Mouse (Mus musculus) intestine, postnatal 0 days (tissue): Measurements from ENCODE around the gene Gga3. TPM values are rescaled to one million over a fixed set of nuclear protein-coding genes. Genes with fewer than 3 reads are reported as not detected.

Source experiments
- ATAC-seq: fragments of 200-750 bp; cut with Nextera tagmentation; 2 replicates; pipeline ENCODE4 v1.8.0; 2017; ENCODE audit warnings: mild to moderate bottlenecking, moderate TSS enrichment, moderate library complexity
- H3K27ac ChIP-seq: fragments of 300-500 bp; sonication (generic); 2 replicates; pipeline ENCODE4 v1.5.1; 2014; ENCODE audit warnings: mild to moderate bottlenecking, low read depth, low read length, moderate library complexity
- H3K27me3 ChIP-seq: fragments of 300-500 bp; sonication (generic); replicated peaks from 2 replicates; pipeline ENCODE4 v1.6.1; 2014; ENCODE audit warnings: low read length, mixed read lengths; ENCODE audit not compliant: control insufficient read depth, insufficient read depth
- H3K36me3 ChIP-seq: fragments of 300-500 bp; sonication (generic); 2 replicates; pipeline ENCODE4 v1.6.1; 2014; ENCODE audit warnings: mild to moderate bottlenecking, moderate library complexity; ENCODE audit not compliant: control insufficient read depth, insufficient read depth
- H3K4me1 ChIP-seq: fragments of 300-500 bp; sonication (generic); replicated peaks from 2 replicates; pipeline ENCODE4 v1.6.1; 2014; ENCODE audit warnings: antibody characterized with exemption, low read length, mixed read lengths; ENCODE audit not compliant: control insufficient read depth, insufficient read depth
- H3K4me2 ChIP-seq: fragments of 300-500 bp; sonication (generic); replicated peaks from 2 replicates; pipeline ENCODE4 v1.6.1; 2014; ENCODE audit warnings: low read depth, mild to moderate bottlenecking, moderate library complexity
- H3K4me3 ChIP-seq: fragments of 300-500 bp; sonication (generic); 2 replicates; pipeline ENCODE4 v1.5.1; 2014; ENCODE audit warnings: low read depth, low read length
- H3K9ac ChIP-seq: fragments of 300-500 bp; sonication (generic); 2 replicates; pipeline ENCODE4 v1.6.1; 2014; ENCODE audit warnings: mild to moderate bottlenecking, low read depth, low read length
- H3K9me3 ChIP-seq: fragments of 300-500 bp; sonication (generic); 2 replicates; pipeline ENCODE4 v1.6.1; 2016; ENCODE audit warnings: mixed run types; ENCODE audit not compliant: control insufficient read depth
- CTCF ChIP-seq: sonication (generic); IDR thresholded peaks from 2 replicates; pipeline ENCODE4 v1.5.1; 2016; ENCODE audit warnings: low read depth, mild to moderate bottlenecking, control low read depth, antibody characterized with exemption, moderate library complexity
- WGBS: fragments of 180-500 bp; shearing (Covaris S2); extraction: QIAGEN DNeasy Blood & Tissue Kit; methylation state at CpG from one replicate; pipeline ENCODE4 v1.1.7; 2014; 5-methylcytosine and 5-hydroxymethylcytosine counted together
- polyA plus RNA-seq: library from polyadenylated mRNA; unstranded; fragments of >200 nt; fragmentation: Nextera tagmentation; extraction: Ambion mirVana; gene quantifications from 2 replicates; pipeline ENCODE4 v1.2.1, GENCODE M21; 2015

Gga3 gene
- polyA plus RNA-seq, 1 experiment from 2014 or later: 5.7 TPM

DNA sequence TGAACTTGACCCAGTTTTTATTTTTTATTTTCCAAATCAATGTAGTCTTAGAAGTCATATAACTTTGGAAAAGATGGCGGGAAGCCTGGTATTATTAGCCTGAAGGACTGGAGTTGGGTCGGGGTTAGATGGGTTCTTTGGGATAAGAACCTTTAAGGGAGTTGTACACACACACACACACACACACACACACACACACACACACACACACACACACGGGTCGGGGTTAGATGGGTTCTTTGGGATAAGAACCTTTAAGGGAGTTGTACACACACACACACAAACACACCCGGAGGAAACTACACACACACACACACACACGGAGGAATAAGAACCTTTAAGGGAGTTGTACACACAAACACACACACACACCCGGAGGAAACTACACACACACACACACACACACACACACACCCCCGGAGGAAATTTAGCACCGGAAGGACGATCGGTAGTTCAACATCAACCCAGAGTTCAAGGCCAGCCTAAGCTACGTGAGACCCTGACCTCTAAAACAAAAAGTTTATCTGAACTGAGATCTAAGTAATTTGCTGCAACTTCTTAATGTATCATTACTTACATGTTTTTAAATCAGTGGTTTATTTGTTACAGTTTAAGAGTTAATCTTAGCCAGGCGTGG, 24.7 kb upstream of the Gga3 start:
- ATAC-seq: peak; percentile 17
- no peak overlapping the region for H3K9ac ChIP-seq
- TF ChIP-seq CTCF: no peak
- H3K4me1 ChIP-seq: no peaks in the 10 kb centered on the region; the same call in 1 of the 2 replicates
- H3K4me2 ChIP-seq: peak overlapping the region; percentile 83
- H3K27me3 ChIP-seq: no peaks in the 10 kb centered on the region
- H3K27ac ChIP-seq: no peak overlapping the region
- peak overlapping the region; percentile 64 for H3K4me3 ChIP-seq
- no peaks in the 10 kb centered on the region for H3K36me3 ChIP-seq
- no peaks in the 10 kb centered on the region for H3K9me3 ChIP-seq
- 53% methylated on average over 13 of the region's 13 CpGs for WGBS

DNA sequence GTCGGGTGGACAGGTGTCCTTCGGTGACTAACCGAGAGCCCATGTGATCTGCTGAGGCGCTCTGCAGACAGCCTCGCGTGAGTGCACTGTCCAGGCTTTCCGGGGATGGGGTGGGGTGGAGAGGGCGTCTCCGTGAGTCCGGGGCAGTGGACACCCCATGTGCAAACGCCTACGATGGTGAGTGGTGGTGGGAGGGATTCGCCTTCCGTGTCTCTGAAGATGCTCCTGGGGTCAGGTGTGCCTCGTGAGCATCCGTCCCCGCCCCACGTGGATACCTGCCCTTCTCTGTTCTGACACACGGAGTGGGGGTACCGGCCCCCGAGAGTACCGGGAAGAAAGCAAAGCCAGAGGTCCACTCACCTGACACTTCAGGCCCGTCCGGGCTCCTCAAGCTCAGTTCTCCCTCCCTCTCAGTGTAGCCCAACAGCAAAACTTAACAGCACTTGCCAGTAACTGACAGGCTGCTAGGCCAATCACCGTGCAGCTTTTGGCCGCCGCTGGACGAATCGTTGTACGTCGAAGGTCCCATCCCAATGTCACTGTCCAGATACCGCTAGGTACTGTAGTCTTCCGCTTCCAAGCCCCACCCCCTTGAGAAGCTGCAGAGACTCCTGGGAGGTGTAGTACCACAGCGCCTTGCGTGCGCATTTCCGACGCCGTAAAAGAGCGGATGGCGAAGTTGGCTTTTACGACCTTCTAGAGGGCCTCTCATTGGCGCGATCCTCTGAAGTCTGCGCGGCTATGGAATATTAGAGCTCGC, 24.0 kb upstream of the Gga3 start, which contains the start of gene Slc25a19:
Slc25a19 (minus strand) TSS at position 591 of the 760 bp plus-strand sequence.
- ATAC-seq: peak; percentile 98
- Histone ChIP-seq H3K4me3 (peak within 1 kb of the TSS; percentile 64), H3K9me3 (no peaks in the 10 kb centered on the region), H3K36me3 (peaks cover 5% of the 10 kb centered on the region; the same call in 1 of the 2 replicates), H3K4me2 (peak within 1 kb of the TSS; percentile 83), H3K9ac (peak within 1 kb of the TSS; percentile 45), H3K27me3 (no peaks in the 10 kb centered on the region), H3K27ac (peak within 1 kb of the TSS; percentile 41; the same call in 1 of the 2 replicates), H3K4me1 (no peaks in the 10 kb centered on the region; the same call in 1 of the 2 replicates)
- TF ChIP-seq CTCF: no peak
- WGBS: under 1% methylated on average over 44 of the region's 47 CpGs

DNA sequence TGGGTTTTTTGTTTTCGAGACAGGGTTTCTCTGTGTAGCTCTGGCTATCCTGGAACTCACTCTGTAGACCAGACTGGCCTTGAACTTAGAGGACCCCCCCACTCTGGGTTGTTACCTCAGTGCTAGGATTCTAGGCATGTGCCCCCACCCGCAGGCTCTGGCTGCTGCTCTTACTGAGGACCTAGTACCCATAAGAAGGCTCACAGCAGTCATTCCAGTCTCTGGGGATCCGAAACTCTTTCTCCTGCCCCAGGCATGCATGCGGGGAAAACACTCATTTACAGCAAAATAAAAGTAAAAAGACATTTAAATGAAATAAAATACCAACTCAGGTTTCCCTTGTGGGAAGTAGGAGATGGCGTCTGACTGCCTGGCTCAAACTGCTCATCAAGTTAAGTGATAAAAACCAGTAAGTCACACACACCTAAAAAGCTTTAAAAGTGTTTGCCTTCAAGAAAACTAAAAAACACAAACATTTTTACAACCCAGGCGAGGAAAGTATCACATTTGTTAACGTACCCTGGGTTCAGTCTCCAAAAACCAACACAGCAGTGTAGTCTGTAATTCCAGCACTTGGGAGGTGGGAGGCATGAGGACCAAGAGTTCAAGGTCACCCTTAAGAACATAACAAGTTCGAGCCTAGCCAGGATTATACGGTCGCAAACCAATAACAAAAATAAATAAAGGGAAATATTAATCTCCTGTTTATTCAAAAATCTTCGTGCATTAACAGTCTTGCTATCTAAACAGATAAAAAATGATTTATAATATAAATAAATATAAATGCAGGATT, 23.2 kb upstream of the Gga3 start:
- no peaks in the 10 kb centered on the region; the same call in 1 of the 2 replicates for H3K4me1 ChIP-seq
- H3K9me3 ChIP-seq: no peaks in the 10 kb centered on the region
- H3K27me3 ChIP-seq: no peaks in the 10 kb centered on the region
- H3K9ac ChIP-seq: peak overlapping the region; percentile 45; the same call in 1 of the 2 replicates
- no peak overlapping the region for H3K27ac ChIP-seq
- peak overlapping the region; percentile 83 for H3K4me2 ChIP-seq
- WGBS: 40% methylated on average over 11 of the region's 11 CpGs
- no peak for TF ChIP-seq CTCF
- H3K4me3 ChIP-seq: peak overlapping the region; percentile 64
- ATAC-seq: no peak
- H3K36me3 ChIP-seq: peaks cover 14% of the 10 kb centered on the region; the same call in 1 of the 2 replicates

DNA sequence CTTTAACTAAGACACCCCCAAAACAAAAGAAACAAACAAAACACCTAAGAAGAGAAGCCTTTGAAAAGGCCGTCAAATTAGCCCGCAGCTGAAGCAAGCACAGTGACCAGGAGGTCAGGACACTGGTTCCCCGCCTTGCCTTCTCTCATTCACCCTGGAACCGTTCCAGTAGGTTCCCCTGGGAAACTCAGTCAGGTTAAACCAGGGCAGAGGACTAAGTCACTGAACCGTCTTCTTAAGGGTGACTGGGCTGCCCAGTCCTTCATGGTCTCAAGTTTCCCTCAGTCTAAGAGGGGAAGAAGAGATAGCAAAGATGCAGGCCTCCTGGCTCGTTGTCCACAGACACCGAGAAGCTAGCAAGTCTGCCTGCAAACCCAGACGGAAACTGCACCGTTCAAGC, 22.0 kb upstream of the Gga3 start:
- Histone ChIP-seq H3K4me2 (no peak overlapping the region), H3K27me3 (no peaks in the 10 kb centered on the region), H3K9me3 (no peaks in the 10 kb centered on the region), H3K27ac (no peak overlapping the region), H3K9ac (no peak overlapping the region), H3K36me3 (peaks cover 22% of the 10 kb centered on the region; the same call in 1 of the 2 replicates), H3K4me1 (no peaks in the 10 kb centered on the region; the same call in 1 of the 2 replicates), H3K4me3 (no peak overlapping the region)
- no peak for TF ChIP-seq CTCF
- 71% methylated on average over 9 of the region's 9 CpGs for WGBS
- no peak for ATAC-seq

DNA sequence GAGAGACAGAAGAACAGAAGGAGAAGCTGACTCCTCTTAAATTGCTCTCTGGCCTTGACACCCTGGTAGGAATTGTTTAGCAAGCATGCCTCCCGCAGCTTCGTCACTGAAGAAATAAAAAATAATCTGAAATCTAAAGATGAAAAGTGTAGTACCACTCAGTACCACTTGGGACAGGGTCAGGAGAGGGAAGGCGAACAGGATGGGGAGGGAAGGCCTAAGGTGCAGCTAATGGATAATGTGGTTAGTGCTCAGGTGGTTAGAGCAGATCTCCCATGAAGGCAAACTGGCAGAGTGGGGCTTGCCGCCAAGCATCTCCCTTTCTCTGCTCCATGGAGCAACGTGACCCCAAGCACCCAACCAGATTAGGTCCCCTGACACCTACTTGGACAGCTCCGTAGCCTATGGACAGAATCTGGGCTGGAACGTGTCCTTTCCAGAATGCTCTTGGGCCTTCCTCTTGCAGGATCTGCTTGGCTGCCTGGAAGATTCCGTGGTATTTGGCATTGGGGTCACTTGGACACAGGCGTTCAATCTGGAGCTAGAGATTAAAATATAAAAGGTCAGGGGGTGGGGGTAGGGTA, 19.7 kb upstream of the Gga3 start:
- H3K4me1 ChIP-seq: no peaks in the 10 kb centered on the region; the same call in 1 of the 2 replicates
- WGBS: 74% methylated on average over 9 of the region's 9 CpGs
- H3K36me3 ChIP-seq: peaks cover 35% of the 10 kb centered on the region; the same call in 1 of the 2 replicates
- ATAC-seq: no peak
- no peak overlapping the region for H3K27ac ChIP-seq
- H3K9ac ChIP-seq: no peak overlapping the region
- no peaks in the 10 kb centered on the region for H3K9me3 ChIP-seq
- H3K27me3 ChIP-seq: no peaks in the 10 kb centered on the region
- no peak overlapping the region for H3K4me2 ChIP-seq
- peak; percentile 70 for TF ChIP-seq CTCF
- no peak overlapping the region for H3K4me3 ChIP-seq
